18 mouse cellular contexts compared by ENCODE assay signal in genomic region chr14:78089591-78089990, GRCm38 (mm10). TPM values are rescaled to one million over a fixed set of nuclear protein-coding genes. Genes with fewer than 3 reads are reported as not detected.
"Had no signal": no experiment of that assay in that cellular context is flagged by ENCODE, and none has a peak within 500 bp of the region (broad histone marks: within the 10 kb centered on the region; RNA-seq: fewer than 3 reads in every experiment).

No protein-coding gene starts in this region.

- H3K27ac ChIP-seq: limb, embryonic 12.5 days; liver, embryonic 13.5 days; lung, embryonic 15.5 days; macrophage; midbrain, embryonic 13.5 days; neural tube, embryonic 15.5 days had no signal

- H3K4me3 ChIP-seq: limb, embryonic 12.5 days; liver, embryonic 13.5 days; lung, embryonic 15.5 days; midbrain, embryonic 13.5 days; myocyte; neural tube, embryonic 15.5 days had no signal

- H3K36me3 ChIP-seq: limb, embryonic 12.5 days; liver, embryonic 13.5 days; lung, embryonic 15.5 days; midbrain, embryonic 13.5 days; neural tube, embryonic 15.5 days had no signal

- H3K9ac ChIP-seq: limb, embryonic 12.5 days; liver, embryonic 13.5 days; liver, postnatal 0 days; lung, embryonic 15.5 days; midbrain, embryonic 13.5 days; neural tube, embryonic 15.5 days had no signal

- H3K9me3 ChIP-seq: limb, embryonic 12.5 days; liver, embryonic 13.5 days; lung, embryonic 15.5 days; midbrain, embryonic 13.5 days; neural tube, embryonic 15.5 days had no signal

- H3K27me3 ChIP-seq: limb, embryonic 12.5 days; liver, embryonic 13.5 days; lung, embryonic 15.5 days; midbrain, embryonic 13.5 days; neural tube, embryonic 15.5 days had no signal

- ATAC-seq: liver, postnatal 0 days; midbrain, embryonic 13.5 days had no signal

- DNase-seq: kidney, postnatal 14 days; liver; liver, embryonic 13.5 days; liver, postnatal 0 days; lung, postnatal 14 days; right cerebral cortex, adult 18-20 months; right cerebral cortex, postnatal 25 days; thymus, postnatal 36 days had no signal

- H3K4me2 ChIP-seq: limb, embryonic 12.5 days; liver, embryonic 13.5 days; lung, embryonic 15.5 days; midbrain, embryonic 13.5 days; neural tube, embryonic 15.5 days had no signal

- H3K4me1 ChIP-seq: limb, embryonic 12.5 days; liver, embryonic 13.5 days; lung, embryonic 15.5 days; midbrain, embryonic 13.5 days; neural tube, embryonic 15.5 days had no signal

RNA-seq across cellular contexts. Expression of gene Fam216b, which starts 0.8 kb away (rescaled TPM):
- total RNA-seq: megakaryocyte-erythroid progenitor cell, adult 5-6 weeks had no signal
- polyA plus RNA-seq: large intestine, adult 2 months; limb, embryonic 12.5 days; liver, embryonic 13.5 days; liver, postnatal 0 days; macrophage; midbrain, embryonic 13.5 days; myocyte; neural tube, embryonic 11.5 days; small intestine, adult 2 months had no signal
